ENCODE assay signal across 19 mouse cellular contexts in the genomic region with DNA sequence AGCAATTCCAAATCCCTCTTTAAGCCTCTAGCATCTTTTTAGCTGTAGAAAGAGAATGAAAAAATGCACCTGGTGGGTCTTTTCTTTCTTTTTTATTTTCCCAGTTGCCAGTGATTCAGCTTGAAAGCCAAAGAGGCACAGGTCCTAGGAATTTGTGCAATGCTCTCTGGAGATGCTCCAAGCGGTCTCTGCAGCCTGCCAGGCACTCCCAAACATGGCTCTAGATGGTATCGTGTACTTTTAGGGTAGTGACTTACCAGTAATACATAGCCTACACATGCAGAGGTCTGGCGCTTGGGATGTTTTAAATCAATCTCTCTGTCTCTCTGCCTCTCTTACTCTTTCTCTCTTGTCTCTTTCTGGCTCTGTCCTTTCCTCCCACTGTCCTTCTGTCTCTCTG. TPM values are rescaled to one million over a fixed set of nuclear protein-coding genes. Genes with fewer than 3 reads are reported as not detected.
DNase-seq lines count a peak whose midpoint lies in the region; ATAC-seq and TF ChIP-seq lines count a peak whose summit lies in the region.
"Had no signal": no experiment of that assay in that cellular context is flagged by ENCODE, and none has a peak within 500 bp of the region (broad histone marks: within the 10 kb centered on the region; RNA-seq: fewer than 3 reads in every experiment).

No protein-coding gene starts in this region.

- H3K36me3 ChIP-seq in heart, adult 2 months (ENCODE audit: control insufficient read depth, insufficient read depth, low read length) = no peaks in the 10 kb centered on the region
- H3K36me3 ChIP-seq in heart, embryonic 10.5 days = no peaks in the 10 kb centered on the region
- no peaks in the 10 kb centered on the region for H3K36me3 ChIP-seq in heart, postnatal 0 days (replicated peaks; ENCODE audit: control insufficient read depth, insufficient read depth, low read length)
- H3K36me3 ChIP-seq in embryonic facial prominence, embryonic 10.5 days (replicated peaks) = no peaks in the 10 kb centered on the region
- H3K36me3 ChIP-seq: forebrain, embryonic 10.5 days; hindbrain, embryonic 13.5 days had no signal

- H3K4me3 ChIP-seq in heart, adult 2 months = no peak overlapping the region
- H3K4me3 ChIP-seq in heart, embryonic 10.5 days = no peak overlapping the region
- no peak overlapping the region for H3K4me3 ChIP-seq in heart, postnatal 0 days (ENCODE audit: low read depth, low read length)
- H3K4me3 ChIP-seq in embryonic facial prominence, embryonic 10.5 days = no peak overlapping the region
- H3K4me3 ChIP-seq: forebrain, embryonic 10.5 days; hindbrain, embryonic 13.5 days; megakaryocyte, embryonic 14.5 days had no signal

- H3K9me3 ChIP-seq in heart, embryonic 10.5 days = no peaks in the 10 kb centered on the region
- no peaks in the 10 kb centered on the region for H3K9me3 ChIP-seq in heart, postnatal 0 days (replicated peaks; ENCODE audit: control insufficient read depth, low read length)
- no peaks in the 10 kb centered on the region for H3K9me3 ChIP-seq in embryonic facial prominence, embryonic 10.5 days
- H3K9me3 ChIP-seq: forebrain, embryonic 10.5 days; hindbrain, embryonic 13.5 days had no signal

- TF ChIP-seq POLR2A in heart, adult 2 months (IDR thresholded peaks at IDR 0.05; ENCODE audit: insufficient read depth, low read depth, low read length) = no peak

- no peak for TF ChIP-seq EP300 in heart, adult 2 months (IDR thresholded peaks at IDR 0.05; ENCODE audit: insufficient read depth, low read depth, low read length)
- no peak for TF ChIP-seq EP300 in heart, postnatal 0 days (IDR thresholded peaks at IDR 0.05; ENCODE audit: low read depth)

- no peak overlapping the region for H3K9ac ChIP-seq in heart, adult 2 months (ENCODE audit: low read depth, low read length)
- no peak overlapping the region for H3K9ac ChIP-seq in heart, postnatal 0 days (replicated peaks; ENCODE audit: low read depth, low read length)
- H3K9ac ChIP-seq: hindbrain, embryonic 13.5 days; liver, embryonic 14.5 days had no signal

- intact Hi-C loops in heart, adult 2 months (cut with DNase I) = no loop called here

- peak; percentile 79; the same call in 1 of the 2 replicates for ATAC-seq in heart, postnatal 0 days (ENCODE audit: insufficient read depth, low read depth)
- ATAC-seq: activated CD4-positive, CD25-positive, alpha-beta regulatory T cell, adult 4 months; intestine, postnatal 0 days; lung, postnatal 0 days had no signal

- TF ChIP-seq CTCF in heart, adult 2 months (IDR thresholded peaks at IDR 0.05) = no peak
- TF ChIP-seq CTCF in heart, postnatal 0 days (IDR thresholded peaks at IDR 0.05; ENCODE audit: low read depth) = no peak

- peak; percentile 35 for DNase-seq in adrenal gland, adult 2 months
- DNase-seq in adrenal gland, adult 18-20 months (ENCODE audit: low spot score in 2 of 2) = no peak
- peak in 1 of 2 experiments; percentile 36 for DNase-seq in heart, adult 2 months
- DNase-seq in heart, embryonic 10.5 days (ENCODE audit: low spot score) = no peak
- DNase-seq in NIH3T3 (ENCODE audit: low read depth) = peak; percentile 12
- DNase-seq in heart, postnatal 0 days (ENCODE audit: low spot score) = peak; percentile 29
- DNase-seq in layer of hippocampus, postnatal 36 days = no peak
- no peak for DNase-seq in embryonic facial prominence, embryonic 10.5 days (ENCODE audit: low spot score)
- DNase-seq: cerebellum, adult 9-11 months; kidney, postnatal 14 days; left cerebral cortex, postnatal 4 days had no signal

- no peak overlapping the region for H3K4me2 ChIP-seq in heart, postnatal 0 days (ENCODE audit: low read depth, low read length)
- H3K4me2 ChIP-seq: hindbrain, embryonic 13.5 days had no signal

- 58% methylated on average over 3 of the region's 3 CpGs for WGBS in heart, adult 2 months
- WGBS in heart, embryonic 10.5 days = 88% methylated on average over 3 of the region's 3 CpGs
- WGBS in heart, postnatal 0 days = 40% methylated on average over 3 of the region's 3 CpGs
- 86% methylated on average over 3 of the region's 3 CpGs for WGBS in embryonic facial prominence, embryonic 10.5 days

- no peaks in the 10 kb centered on the region for H3K79me2 ChIP-seq in heart, adult 2 months (replicated peaks; ENCODE audit: control insufficient read depth, insufficient read depth, low read length)

- peaks cover 1% of the 10 kb centered on the region; the same call in 1 of the 2 replicates for H3K4me1 ChIP-seq in heart, adult 2 months (ENCODE audit: control insufficient read depth, insufficient read depth, low read length)
- no peaks in the 10 kb centered on the region for H3K4me1 ChIP-seq in heart, embryonic 10.5 days
- H3K4me1 ChIP-seq in heart, postnatal 0 days (ENCODE audit: control insufficient read depth, insufficient read depth) = no peaks in the 10 kb centered on the region
- H3K4me1 ChIP-seq in embryonic facial prominence, embryonic 10.5 days = no peaks in the 10 kb centered on the region
- H3K4me1 ChIP-seq: forebrain, embryonic 10.5 days; hindbrain, embryonic 13.5 days; megakaryocyte, embryonic 14.5 days had no signal

- peak overlapping the region; percentile 52 for H3K27ac ChIP-seq in heart, adult 2 months
- no peak overlapping the region for H3K27ac ChIP-seq in heart, embryonic 10.5 days
- peak overlapping the region; percentile 72 for H3K27ac ChIP-seq in heart, postnatal 0 days (ENCODE audit: low read depth)
- no peak overlapping the region for H3K27ac ChIP-seq in embryonic facial prominence, embryonic 10.5 days (replicated peaks)
- H3K27ac ChIP-seq: forebrain, embryonic 10.5 days; hindbrain, embryonic 13.5 days; liver, embryonic 14.5 days had no signal

- H3K27me3 ChIP-seq in heart, adult 2 months (ENCODE audit: control insufficient read depth, insufficient read depth, low read length) = no peaks in the 10 kb centered on the region
- H3K27me3 ChIP-seq in heart, embryonic 10.5 days (ENCODE audit: insufficient read depth, poor library complexity, severe bottlenecking) = no peaks in the 10 kb centered on the region
- no peaks in the 10 kb centered on the region for H3K27me3 ChIP-seq in heart, postnatal 0 days (ENCODE audit: control insufficient read depth, insufficient read depth, low read length)
- H3K27me3 ChIP-seq in embryonic facial prominence, embryonic 10.5 days (replicated peaks; ENCODE audit: low read depth, poor library complexity, severe bottlenecking) = no peaks in the 10 kb centered on the region
- H3K27me3 ChIP-seq: CH12.LX; hindbrain, embryonic 13.5 days; megakaryocyte, embryonic 14.5 days had no signal

RNA-seq across cellular contexts. Expression of gene Tlr3, which starts 38.0 kb away (rescaled TPM):
- total RNA-seq in adrenal gland, adult 2 months (2021) = 1 to 10 TPM; 5.9 to 6.9 TPM
- 6.2 and 8.9 TPM in 2 replicates for polyA plus RNA-seq in adrenal gland, adult 2 months (2012; rRNA removed)
- 1 to 10 TPM; 3.6 to 5.3 TPM for total RNA-seq in adrenal gland, adult 18-20 months (2021)
- total RNA-seq in heart, adult 2 months (2021) = 1 to 10 TPM; 4.6 to 7.1 TPM
- polyA plus RNA-seq in heart, adult 2 months (2012; rRNA removed) = 4.0 and 7.7 TPM in 2 replicates
- polyA plus RNA-seq in heart, embryonic 10.5 days (2016; fragmentation: Nextera tagmentation; extraction: Ambion mirVana) = 0.79 and 1.6 TPM in 2 replicates
- 2.9 and 6.6 TPM in 2 replicates for total RNA-seq in heart, postnatal 0 days (2014; rRNA removed; ENCODE audit: low replicate concordance)
- polyA plus RNA-seq in heart, postnatal 0 days (2015; fragmentation: Nextera tagmentation; extraction: Ambion mirVana) = 2.3 and 2.9 TPM in 2 replicates
- total RNA-seq in layer of hippocampus, postnatal 36 days (2021) = 1 to 10 TPM; 7.5 to 8.3 TPM
- 0.70 and 0.80 TPM in 2 replicates for polyA plus RNA-seq in embryonic facial prominence, embryonic 10.5 days (2016; fragmentation: Nextera tagmentation; extraction: Ambion mirVana)

RNA-seq across cellular contexts. Expression of gene Sorbs2, which starts 58.7 kb away (rescaled TPM):
- total RNA-seq in adrenal gland, adult 2 months (2021) = 100 to 1,000 TPM; 131 to 138 TPM
- polyA plus RNA-seq in adrenal gland, adult 2 months (2012; rRNA removed) = 61.1 and 73.9 TPM in 2 replicates
- 100 to 1,000 TPM; 110 to 130 TPM for total RNA-seq in adrenal gland, adult 18-20 months (2021)
- 100 to 1,000 TPM; 506 to 581 TPM for total RNA-seq in heart, adult 2 months (2021)
- polyA plus RNA-seq in heart, adult 2 months (2012; rRNA removed) = 233 and 319 TPM in 2 replicates
- 134 and 278 TPM in 2 replicates for polyA plus RNA-seq in heart, embryonic 10.5 days (2016; fragmentation: Nextera tagmentation; extraction: Ambion mirVana)
- total RNA-seq in heart, postnatal 0 days (2014; rRNA removed; ENCODE audit: low replicate concordance) = 385 and 419 TPM in 2 replicates
- polyA plus RNA-seq in heart, postnatal 0 days (2015; fragmentation: Nextera tagmentation; extraction: Ambion mirVana) = 205 and 228 TPM in 2 replicates
- total RNA-seq in layer of hippocampus, postnatal 36 days (2021) = 100 to 1,000 TPM; 176 to 197 TPM
- polyA plus RNA-seq in embryonic facial prominence, embryonic 10.5 days (2016; fragmentation: Nextera tagmentation; extraction: Ambion mirVana) = 23.8 and 25.2 TPM in 2 replicates
- total RNA-seq: CH12.LX had no signal

Comparison
In these comparisons a context has a peak if more than half of its experiments do, and no peak if none do; other contexts are left out.
1. DNase-seq: peak in adrenal gland, adult 2 months (single experiment), NIH3T3 (single experiment) and heart, postnatal 0 days (single experiment); none in adrenal gland, adult 18-20 months (0 of 2), heart, embryonic 10.5 days (single experiment), layer of hippocampus, postnatal 36 days (0 of 2) and embryonic facial prominence, embryonic 10.5 days (single experiment).
2. H3K27ac ChIP-seq: peak in heart, adult 2 months (single experiment) and heart, postnatal 0 days (single experiment); none in heart, embryonic 10.5 days (single experiment) and embryonic facial prominence, embryonic 10.5 days (single experiment).